Mouse (Mus musculus): ENCODE measurements around the gene C2cd5. TPM values are rescaled to one million over a fixed set of nuclear protein-coding genes. Genes with fewer than 3 reads are reported as not detected.
"Not testable (repeated sequence)": the region's sequence is repeated elsewhere in the genome, so short reads cannot be mapped to it uniquely, and the experiment has no call there.

Gene C2cd5
- 39.0 and 41.6 TPM in 2 replicates for polyA plus RNA-seq (2015; fragmentation: Nextera tagmentation; extraction: Ambion mirVana)

DNA sequence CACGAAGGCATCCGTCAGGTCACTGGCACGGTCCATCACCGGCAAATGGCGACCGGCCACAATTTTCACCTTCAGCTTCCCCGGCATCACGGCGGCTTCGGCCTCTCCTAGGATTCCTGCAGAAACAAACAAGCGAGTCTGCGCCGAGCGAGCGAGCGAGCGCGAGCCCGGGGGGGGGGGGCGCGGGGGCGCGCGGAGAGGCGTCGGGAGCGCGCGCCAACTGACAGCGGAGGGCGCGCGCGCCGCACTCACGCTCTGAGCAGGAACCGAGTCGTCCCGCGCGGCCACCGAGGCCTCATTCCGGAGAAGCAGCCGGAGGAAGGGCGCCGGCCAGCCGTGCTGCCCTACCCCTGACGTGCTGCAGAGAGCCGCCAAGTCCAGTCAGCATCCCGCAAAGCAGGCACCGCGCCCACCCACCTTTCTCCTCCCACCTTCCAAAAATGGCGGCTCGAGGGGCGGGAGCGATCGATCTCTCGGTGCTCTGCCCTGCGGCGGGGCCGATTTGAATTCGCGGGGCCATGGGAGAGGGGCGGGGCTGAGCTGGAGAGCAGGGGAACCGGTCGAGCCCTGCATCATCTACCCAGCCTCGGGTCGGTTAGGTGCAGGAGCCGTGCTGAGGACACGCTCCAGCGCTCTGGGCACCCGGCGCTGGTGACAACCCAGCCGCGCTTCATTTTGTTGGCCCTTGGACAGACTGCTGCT, at the start of gene C2cd5:
C2cd5 (minus strand) TSS at position 461 of the 702 bp plus-strand sequence.
- Histone ChIP-seq H3K4me2 (ENCODE audit: low read length) (peak within 1 kb of the TSS; percentile 65), H3K9me3 (ENCODE audit: control insufficient read depth, low read length) (no peaks in the 10 kb centered on the region), H3K27ac (ENCODE audit: low read depth, low read length) (peak within 1 kb of the TSS; percentile 94), H3K36me3 (ENCODE audit: control insufficient read depth, insufficient read depth, low read length) (no peaks in the 10 kb centered on the region), H3K4me3 (ENCODE audit: low read length) (peak within 1 kb of the TSS; percentile 75), H3K9ac (ENCODE audit: low read depth, low read length) (peak within 1 kb of the TSS; percentile 86), H3K27me3 (replicated peaks; ENCODE audit: control insufficient read depth, insufficient read depth, low read length) (no peaks in the 10 kb centered on the region), H3K4me1 (ENCODE audit: control insufficient read depth, insufficient read depth, low read depth, low read length) (peaks cover 9% of the 10 kb centered on the region)
- WGBS = under 1% methylated on average over 61 of the region's 75 CpGs
- peak; percentile 97 for ATAC-seq

GRCm38 (mm10) chr6:143148868-143149267, 48.9 kb upstream of the C2cd5 start:
- H3K9me3 ChIP-seq (ENCODE audit: control insufficient read depth, low read length) = no peaks in the 10 kb centered on the region
- peaks cover 3% of the 10 kb centered on the region; the same call in 1 of the 2 replicates for H3K4me1 ChIP-seq (ENCODE audit: control insufficient read depth, insufficient read depth, low read depth, low read length)
- no peak overlapping the region for H3K27ac ChIP-seq (ENCODE audit: low read depth, low read length)
- no peak overlapping the region for H3K4me3 ChIP-seq (ENCODE audit: low read length)
- H3K27me3 ChIP-seq (replicated peaks; ENCODE audit: control insufficient read depth, insufficient read depth, low read length) = no peaks in the 10 kb centered on the region
- no peaks in the 10 kb centered on the region for H3K36me3 ChIP-seq (ENCODE audit: control insufficient read depth, insufficient read depth, low read length)
- no peak overlapping the region for H3K9ac ChIP-seq (ENCODE audit: low read depth, low read length)
- ATAC-seq = no peak
- H3K4me2 ChIP-seq (ENCODE audit: low read length) = no peak overlapping the region

DNA sequence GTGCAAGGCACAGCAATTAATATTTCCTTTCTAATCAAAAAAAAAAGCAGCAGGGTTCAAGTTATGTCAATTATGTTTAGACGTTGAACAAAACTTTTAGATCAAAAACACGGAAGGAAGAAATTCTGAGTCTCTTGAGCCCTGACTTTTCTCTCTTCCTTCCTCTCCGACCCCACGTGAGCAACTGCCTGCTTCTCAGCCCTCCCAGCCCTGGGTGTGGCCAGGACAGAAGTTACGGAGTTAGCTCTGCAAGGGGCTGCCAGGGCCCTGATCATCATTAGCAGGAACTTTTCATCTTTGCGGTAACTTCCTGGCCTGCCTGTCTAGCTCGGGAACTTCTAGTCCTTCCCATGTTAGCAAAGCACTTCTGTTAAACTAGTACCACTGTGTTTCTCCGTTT, 46.8 kb upstream of the C2cd5 start:
- Histone ChIP-seq H3K4me1 (ENCODE audit: control insufficient read depth, insufficient read depth, low read depth, low read length) (no peaks in the 10 kb centered on the region; the same call in 1 of the 2 replicates), H3K9ac (ENCODE audit: low read depth, low read length) (no peak overlapping the region), H3K27ac (ENCODE audit: low read depth, low read length) (no peak overlapping the region), H3K4me2 (ENCODE audit: low read length) (no peak overlapping the region), H3K9me3 (ENCODE audit: control insufficient read depth, low read length) (no peaks in the 10 kb centered on the region), H3K4me3 (ENCODE audit: low read length) (no peak overlapping the region), H3K27me3 (replicated peaks; ENCODE audit: control insufficient read depth, insufficient read depth, low read length) (no peaks in the 10 kb centered on the region), H3K36me3 (ENCODE audit: control insufficient read depth, insufficient read depth, low read length) (no peaks in the 10 kb centered on the region)
- WGBS = 59% methylated on average over 8 of the region's 8 CpGs
- no peak for ATAC-seq

- Histone ChIP-seq H3K27me3 (replicated peaks; ENCODE audit: control insufficient read depth, insufficient read depth, low read length) (no peaks in the 10 kb centered on the region), H3K27ac (ENCODE audit: low read depth, low read length) (no peak overlapping the region), H3K4me1 (ENCODE audit: control insufficient read depth, insufficient read depth, low read depth, low read length) (no peaks in the 10 kb centered on the region; the same call in 1 of the 2 replicates), H3K9ac (ENCODE audit: low read depth, low read length) (no peak overlapping the region), H3K9me3 (ENCODE audit: control insufficient read depth, low read length) (no peaks in the 10 kb centered on the region), H3K36me3 (ENCODE audit: control insufficient read depth, insufficient read depth, low read length) (no peaks in the 10 kb centered on the region), H3K4me2 (ENCODE audit: low read length) (no peak overlapping the region), H3K4me3 (ENCODE audit: low read length) (no peak overlapping the region)
- 45% methylated on average over 7 of the region's 7 CpGs for WGBS
- ATAC-seq = no peak
Observed at GRCm38 (mm10) chr6:143145051-143145450, 45.1 kb upstream of the C2cd5 start.

DNA sequence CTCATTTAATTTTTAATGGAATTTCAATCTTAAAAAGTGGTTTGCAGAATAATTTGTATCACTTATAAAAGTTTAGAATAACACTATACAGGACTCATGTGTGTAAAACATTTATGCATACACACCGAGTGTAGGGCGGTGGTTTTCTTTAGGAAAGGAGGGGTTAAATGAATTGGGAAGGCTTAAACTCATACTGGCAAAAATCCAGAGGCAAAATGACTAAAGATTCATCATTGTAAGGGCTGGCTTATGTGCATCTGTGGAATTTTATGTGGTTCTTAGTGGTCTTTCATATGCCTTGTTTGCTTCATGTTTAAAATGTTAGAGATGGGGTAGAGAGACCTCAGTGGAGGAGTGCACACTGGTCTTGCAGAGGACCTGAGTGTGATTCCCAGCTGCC, 44.6 kb upstream of the C2cd5 start:
- Histone ChIP-seq H3K27ac (ENCODE audit: low read depth, low read length) (no peak overlapping the region), H3K4me1 (ENCODE audit: control insufficient read depth, insufficient read depth, low read depth, low read length) (no peaks in the 10 kb centered on the region; the same call in 1 of the 2 replicates), H3K4me2 (ENCODE audit: low read length) (no peak overlapping the region), H3K4me3 (ENCODE audit: low read length) (no peak overlapping the region), H3K27me3 (replicated peaks; ENCODE audit: control insufficient read depth, insufficient read depth, low read length) (no peaks in the 10 kb centered on the region), H3K36me3 (ENCODE audit: control insufficient read depth, insufficient read depth, low read length) (no peaks in the 10 kb centered on the region), H3K9me3 (ENCODE audit: control insufficient read depth, low read length) (no peaks in the 10 kb centered on the region), H3K9ac (ENCODE audit: low read depth, low read length) (no peak overlapping the region)
- 84% methylated on average over 2 of the region's 2 CpGs for WGBS
- no peak for ATAC-seq

DNA sequence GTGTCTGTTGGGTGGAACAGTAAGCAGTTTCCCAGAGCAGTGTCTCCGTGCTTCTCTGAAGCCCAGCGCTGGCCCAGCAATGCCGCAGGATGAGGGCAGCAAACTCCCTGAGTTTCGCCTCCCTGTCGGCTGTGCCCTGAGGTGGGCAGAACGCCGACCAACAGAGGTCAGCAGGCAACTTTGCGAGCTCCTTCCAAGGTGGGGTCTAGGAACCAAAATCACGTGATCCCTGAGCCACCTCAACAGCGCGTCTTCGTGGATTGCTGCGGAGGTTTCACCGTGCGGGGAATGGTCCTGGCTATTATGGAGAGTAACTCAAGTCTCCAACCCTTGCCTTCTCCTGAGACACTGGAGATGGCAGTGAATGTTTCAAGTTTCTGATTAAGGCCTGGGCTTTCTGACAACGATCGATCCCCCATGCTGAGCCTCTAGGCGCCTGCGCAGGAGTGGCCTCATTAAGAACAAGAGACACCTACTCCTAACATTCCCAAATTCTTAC, 43.9 kb upstream of the C2cd5 start:
- no peak overlapping the region for H3K27ac ChIP-seq (ENCODE audit: low read depth, low read length)
- H3K9me3 ChIP-seq (ENCODE audit: control insufficient read depth, low read length) = no peaks in the 10 kb centered on the region
- no peaks in the 10 kb centered on the region; the same call in 1 of the 2 replicates for H3K4me1 ChIP-seq (ENCODE audit: control insufficient read depth, insufficient read depth, low read depth, low read length)
- peak overlapping the region; percentile 63 for H3K9ac ChIP-seq (ENCODE audit: low read depth, low read length)
- H3K4me3 ChIP-seq (ENCODE audit: low read length) = peak overlapping the region; percentile 43
- H3K4me2 ChIP-seq (ENCODE audit: low read length) = peak overlapping the region; percentile 60
- no peaks in the 10 kb centered on the region for H3K27me3 ChIP-seq (replicated peaks; ENCODE audit: control insufficient read depth, insufficient read depth, low read length)
- peak; percentile 58 for ATAC-seq
- no peaks in the 10 kb centered on the region for H3K36me3 ChIP-seq (ENCODE audit: control insufficient read depth, insufficient read depth, low read length)
- 23% methylated on average over 19 of the region's 19 CpGs for WGBS

- WGBS = 69% methylated on average over 9 of the region's 9 CpGs
- no peak for ATAC-seq
Observed at GRCm38 (mm10) chr6:143143321-143143720, 43.4 kb upstream of the C2cd5 start.

GRCm38 (mm10) chr6:143142861-143143260, 42.9 kb upstream of the C2cd5 start:
- no peak overlapping the region for H3K4me3 ChIP-seq (ENCODE audit: low read length)
- H3K9me3 ChIP-seq (ENCODE audit: control insufficient read depth, low read length) = no peaks in the 10 kb centered on the region
- 97% methylated on average over 4 of the region's 4 CpGs for WGBS
- H3K4me1 ChIP-seq (ENCODE audit: control insufficient read depth, insufficient read depth, low read depth, low read length) = no peaks in the 10 kb centered on the region; the same call in 1 of the 2 replicates
- no peak overlapping the region for H3K27ac ChIP-seq (ENCODE audit: low read depth, low read length)
- no peak for ATAC-seq
- H3K4me2 ChIP-seq (ENCODE audit: low read length) = no peak overlapping the region
- H3K9ac ChIP-seq (ENCODE audit: low read depth, low read length) = no peak overlapping the region
- no peaks in the 10 kb centered on the region for H3K27me3 ChIP-seq (replicated peaks; ENCODE audit: control insufficient read depth, insufficient read depth, low read length)
- H3K36me3 ChIP-seq (ENCODE audit: control insufficient read depth, insufficient read depth, low read length) = no peaks in the 10 kb centered on the region

More at GRCm38 (mm10) chr6:143143321-143143720, 43.4 kb upstream of the C2cd5 start:
- Histone ChIP-seq H3K4me3 (ENCODE audit: low read length) (peak overlapping the region; percentile 43), H3K27me3 (replicated peaks; ENCODE audit: control insufficient read depth, insufficient read depth, low read length) (no peaks in the 10 kb centered on the region), H3K4me2 (ENCODE audit: low read length) (peak overlapping the region; percentile 60), H3K27ac (ENCODE audit: low read depth, low read length) (no peak overlapping the region), H3K9me3 (ENCODE audit: control insufficient read depth, low read length) (no peaks in the 10 kb centered on the region), H3K4me1 (ENCODE audit: control insufficient read depth, insufficient read depth, low read depth, low read length) (no peaks in the 10 kb centered on the region; the same call in 1 of the 2 replicates), H3K36me3 (ENCODE audit: control insufficient read depth, insufficient read depth, low read length) (no peaks in the 10 kb centered on the region), H3K9ac (ENCODE audit: low read depth, low read length) (no peak overlapping the region; the same call in 1 of the 2 replicates)

DNA sequence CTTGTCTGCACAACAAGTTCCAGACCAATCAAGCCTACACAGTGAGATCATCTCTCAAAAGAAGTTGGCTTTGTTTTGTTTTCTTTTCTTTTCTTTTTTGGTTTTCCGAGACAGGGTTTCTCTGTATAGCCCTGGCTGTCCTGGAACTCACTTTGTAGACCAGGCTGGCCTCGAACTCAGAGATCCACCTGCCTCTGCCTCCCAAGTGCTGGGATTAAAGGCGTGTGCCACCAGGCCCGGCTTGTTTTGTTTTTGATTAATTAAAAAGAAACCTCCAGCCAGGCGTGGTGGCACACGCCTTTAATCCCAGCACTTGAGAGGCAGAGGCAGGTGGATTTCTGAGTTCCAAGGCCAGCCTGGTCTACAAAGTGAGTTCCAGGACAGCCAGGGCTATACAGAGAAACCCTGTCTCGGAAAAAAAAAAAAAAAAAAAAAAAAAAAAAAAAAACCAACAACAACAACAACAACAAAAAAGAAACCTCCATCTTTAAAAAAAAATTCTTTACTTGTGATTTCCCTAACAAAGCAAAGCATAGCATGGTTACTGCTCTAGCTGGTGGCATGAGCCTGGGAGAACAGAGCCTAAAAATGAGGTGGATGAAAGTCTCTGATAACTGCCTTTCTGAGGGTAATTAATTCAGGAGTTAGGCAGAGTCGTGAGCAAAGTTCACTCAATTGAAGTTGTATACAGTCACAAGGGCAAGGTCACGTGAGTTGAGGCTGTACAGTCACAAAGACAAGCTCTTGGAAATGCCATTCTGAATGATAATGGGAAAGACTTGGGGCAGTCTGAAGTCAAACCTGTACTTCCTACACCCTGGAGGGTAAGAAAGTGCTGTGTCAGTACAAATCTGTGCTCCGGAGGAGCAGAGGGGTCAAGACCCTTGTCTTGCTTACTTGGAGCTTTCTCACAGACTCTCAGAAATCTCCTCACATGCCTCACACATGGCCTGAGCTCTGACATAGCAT, 42.0 kb upstream of the C2cd5 start:
- not testable (repeated sequence) for H3K27me3 ChIP-seq (replicated peaks; ENCODE audit: control insufficient read depth, insufficient read depth, low read length); H3K4me3 ChIP-seq (ENCODE audit: low read length); H3K27ac ChIP-seq (ENCODE audit: low read depth, low read length); ATAC-seq; H3K9me3 ChIP-seq (ENCODE audit: control insufficient read depth, low read length); H3K9ac ChIP-seq (ENCODE audit: low read depth, low read length); H3K36me3 ChIP-seq (ENCODE audit: control insufficient read depth, insufficient read depth, low read length); H3K4me1 ChIP-seq (ENCODE audit: control insufficient read depth, insufficient read depth, low read depth, low read length); H3K4me2 ChIP-seq (ENCODE audit: low read length)
- WGBS = 72% methylated on average over 10 of the region's 10 CpGs
